Mouse (Mus musculus) A20 (cell line): Measurements from ENCODE around the gene Irf2bp2.

Experiments used
- DNase-seq: peaks from one replicate; pipeline ENCODE4 v3.0.0-alpha.2; 2011; ENCODE audit warnings: low read depth, low spot score

Gene Irf2bp2

GRCm38 (mm10) chr8:126567674-126568073 lies 26.1 kb downstream of the Irf2bp2 start:
- DNase-seq, result no peak

- no peak for DNase-seq
These were observed 27.2 kb downstream of the Irf2bp2 start for GRCm38 (mm10) chr8:126566446-126567062.

GRCm38 (mm10) chr8:126565954-126566445 lies 27.8 kb downstream of the Irf2bp2 start:
- no peak for DNase-seq

GRCm38 (mm10) chr8:126565231-126565781 lies 28.5 kb downstream of the Irf2bp2 start:
- DNase-seq, result no peak

GRCm38 (mm10) chr8:126564551-126565154 lies 29.1 kb downstream of the Irf2bp2 start:
- DNase-seq, result no peak

GRCm38 (mm10) chr8:126561316-126561841 lies 32.4 kb downstream of the Irf2bp2 start:
- DNase-seq, result peak; percentile 23

GRCm38 (mm10) chr8:126558400-126558953 lies 35.3 kb downstream of the Irf2bp2 start:
- DNase-seq, result no peak

GRCm38 (mm10) chr8:126557403-126557802 lies 36.4 kb downstream of the Irf2bp2 start:
- DNase-seq, result no peak

- no peak for DNase-seq
These were observed 37.1 kb downstream of the Irf2bp2 start for GRCm38 (mm10) chr8:126556691-126557090.

- DNase-seq, result no peak
These were observed 39.0 kb downstream of the Irf2bp2 start for GRCm38 (mm10) chr8:126554741-126555140.

GRCm38 (mm10) chr8:126551871-126552270 lies 41.9 kb downstream of the Irf2bp2 start:
- DNase-seq, result no peak

- no peak for DNase-seq
These were observed 42.8 kb downstream of the Irf2bp2 start for GRCm38 (mm10) chr8:126550944-126551357.

- DNase-seq, result no peak
These were observed 45.9 kb downstream of the Irf2bp2 start for GRCm38 (mm10) chr8:126547841-126548240.

- no peak for DNase-seq
These were observed 46.4 kb downstream of the Irf2bp2 start for GRCm38 (mm10) chr8:126547361-126547760.

GRCm38 (mm10) chr8:126546480-126546879 lies 47.3 kb downstream of the Irf2bp2 start:
- no peak for DNase-seq

- DNase-seq, result no peak
These were observed 50.4 kb downstream of the Irf2bp2 start for GRCm38 (mm10) chr8:126543407-126543806.

GRCm38 (mm10) chr8:126542757-126543156 lies 51.0 kb downstream of the Irf2bp2 start:
- DNase-seq, result no peak

GRCm38 (mm10) chr8:126542090-126542689 lies 51.6 kb downstream of the Irf2bp2 start:
- DNase-seq, result no peak

- no peak for DNase-seq
These were observed 53.5 kb downstream of the Irf2bp2 start for GRCm38 (mm10) chr8:126540298-126540697.

GRCm38 (mm10) chr8:126539355-126540093 lies 54.3 kb downstream of the Irf2bp2 start:
- no peak for DNase-seq

- DNase-seq, result no peak
These were observed 55.0 kb downstream of the Irf2bp2 start for GRCm38 (mm10) chr8:126538648-126539354.
